Mouse (Mus musculus): ENCODE results near the gene Frmd6. TPM values are rescaled to one million over a fixed set of nuclear protein-coding genes. Genes with fewer than 3 reads are reported as not detected.

Gene Frmd6
- total RNA-seq, 2 experiments from 2014 or later = 17.6 to 18.4 TPM

DNA sequence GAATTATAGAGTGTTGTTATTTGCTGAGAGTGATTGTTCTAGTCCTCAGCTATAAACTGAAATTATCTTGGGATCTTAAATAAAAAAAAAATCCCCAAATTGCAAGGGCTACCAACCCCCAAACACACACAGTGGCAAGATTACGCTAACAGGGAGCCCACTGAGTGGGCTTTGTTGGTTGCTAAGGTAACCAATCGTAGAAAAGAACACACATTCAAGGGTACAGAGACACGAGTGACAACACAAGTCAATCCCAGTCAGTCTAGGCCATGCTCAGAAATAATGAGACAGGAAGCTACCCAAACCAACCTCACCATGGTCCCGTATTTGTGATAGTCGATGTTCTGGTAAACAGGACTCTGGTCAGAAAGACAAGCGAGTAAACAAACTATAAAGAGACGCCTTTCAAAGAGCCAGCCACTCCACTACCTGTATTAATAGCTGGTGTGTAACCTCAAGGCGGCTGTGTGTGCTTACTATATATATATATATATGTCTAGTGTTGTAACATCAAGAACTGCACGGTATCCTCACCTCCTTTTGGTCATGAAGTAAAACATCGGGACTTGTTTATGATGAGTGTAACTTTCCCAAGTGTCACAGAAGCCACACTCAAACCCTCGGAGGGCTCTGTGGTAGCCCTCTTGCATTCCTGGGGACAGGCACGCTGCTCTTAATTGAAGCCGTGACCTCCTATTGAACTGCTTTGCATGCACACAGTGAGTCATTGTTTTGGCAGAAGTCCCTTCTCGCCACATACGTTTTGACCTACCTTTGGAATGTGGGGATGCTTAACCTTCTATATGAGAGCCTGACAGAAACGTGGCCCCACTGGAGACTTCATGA, 30.5 kb upstream of the Frmd6 start:
- no peak for DNase-seq (ENCODE audit: low spot score in 2 of 2)
- Histone ChIP-seq H3K4me3 (no peak overlapping the region), H3K27ac (no peak overlapping the region)
- TF ChIP-seq CTCF (conservative IDR thresholded peaks at IDR 0.05) = no peak

DNA sequence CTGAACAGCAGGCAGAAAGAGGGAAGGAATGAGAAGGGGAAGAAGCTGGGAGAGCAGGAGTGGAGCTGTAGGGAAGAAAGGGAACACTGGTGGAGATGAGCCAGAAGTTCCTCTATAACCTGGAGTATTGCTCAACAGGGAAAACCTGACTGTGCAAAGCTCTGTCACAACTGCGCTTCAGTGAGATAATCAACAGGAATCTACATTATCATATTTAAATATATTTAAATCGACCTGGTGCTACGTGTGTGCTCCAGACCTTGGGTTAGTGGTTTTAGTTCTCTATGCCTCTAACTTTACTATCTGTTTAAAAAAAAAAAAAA, 30.0 kb upstream of the Frmd6 start:
- DNase-seq (ENCODE audit: low spot score in 2 of 2) = no peak
- TF ChIP-seq CTCF (conservative IDR thresholded peaks at IDR 0.05) = no peak

DNA sequence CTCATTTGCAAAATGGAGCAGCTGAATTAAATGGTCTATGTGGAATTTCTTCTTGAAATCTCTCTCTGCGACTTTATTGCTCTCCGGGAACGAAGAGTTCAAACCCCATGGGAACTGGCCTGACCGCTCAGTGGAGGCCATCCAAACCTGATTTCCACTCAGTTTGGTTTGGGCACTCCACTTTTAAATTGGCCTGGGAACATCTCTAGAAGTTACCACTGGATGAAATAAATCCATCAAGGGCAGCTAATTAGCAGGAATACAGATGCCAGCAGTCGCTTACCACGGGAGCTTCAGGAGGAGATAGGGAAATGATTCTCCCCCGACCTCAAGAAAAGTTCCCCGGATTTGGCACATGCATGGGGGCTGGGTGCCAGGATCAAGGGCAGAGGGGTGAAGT, 26.8 kb upstream of the Frmd6 start:
- Histone ChIP-seq H3K4me3 (no peak overlapping the region), H3K27ac (no peak overlapping the region)
- TF ChIP-seq CTCF (conservative IDR thresholded peaks at IDR 0.05) = no peak
- no peak for DNase-seq (ENCODE audit: low spot score in 2 of 2)

More for the DNA sequence above, 30.0 kb upstream of the Frmd6 start:
- Histone ChIP-seq H3K27ac (no peak overlapping the region), H3K4me3 (no peak overlapping the region)

DNA sequence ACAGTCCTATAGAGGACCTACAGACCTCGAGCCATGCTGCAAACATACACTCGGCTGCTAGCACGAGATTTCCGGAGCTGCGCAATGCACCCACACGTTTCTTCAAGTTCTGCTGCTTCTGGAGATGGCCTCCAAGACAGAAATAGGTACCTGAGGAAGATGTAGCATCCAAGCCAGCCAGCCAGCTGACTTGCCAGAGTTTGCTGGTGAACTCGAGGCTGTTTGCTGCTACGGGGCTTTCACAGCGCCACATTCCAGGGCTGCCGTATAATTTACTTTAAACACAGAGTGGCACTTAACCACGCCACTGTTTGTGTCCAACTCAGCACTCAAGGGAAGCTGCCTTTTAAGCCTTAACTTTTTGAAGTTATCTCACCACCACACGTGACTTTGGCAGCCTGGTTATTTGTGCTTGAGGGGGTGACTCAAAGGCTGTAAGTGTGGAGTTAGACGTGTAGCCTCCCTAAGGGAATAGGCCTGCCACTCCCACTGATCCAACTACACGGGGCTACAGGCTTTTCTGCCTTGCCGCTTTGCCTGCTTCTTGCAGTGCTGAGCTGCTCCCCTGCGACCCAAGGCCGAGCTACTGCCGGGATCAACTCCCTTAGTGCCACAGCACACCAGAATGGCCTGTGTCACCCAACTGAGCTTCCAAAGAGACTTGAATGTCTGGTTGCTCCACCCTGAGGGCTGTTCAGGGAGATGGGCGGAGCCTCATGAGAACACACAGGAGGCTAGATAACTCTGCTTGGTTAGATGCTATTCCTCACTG, 25.9 kb upstream of the Frmd6 start:
- TF ChIP-seq CTCF (conservative IDR thresholded peaks at IDR 0.05) = no peak
- no peak for DNase-seq (ENCODE audit: low spot score in 2 of 2)
- Histone ChIP-seq H3K27ac (no peak overlapping the region), H3K4me3 (no peak overlapping the region)

DNA sequence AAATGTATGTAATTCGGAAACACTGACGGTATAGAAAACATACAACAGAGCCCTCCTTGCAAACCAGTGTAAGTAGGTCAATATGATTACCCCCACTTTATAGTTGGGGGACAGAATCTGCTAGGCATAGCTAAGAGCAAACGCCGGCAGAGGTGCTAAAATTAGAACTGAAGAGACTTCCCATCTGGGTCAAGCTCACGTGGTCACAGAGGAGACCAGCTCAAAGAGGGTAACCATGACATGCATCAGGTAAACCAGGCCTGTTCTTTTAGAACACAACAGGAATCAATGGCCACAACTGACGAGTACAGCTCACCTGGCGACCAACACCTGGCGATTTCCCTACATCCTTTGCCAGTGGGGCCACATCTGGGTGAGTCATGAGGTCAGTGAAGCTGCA, 25.2 kb upstream of the Frmd6 start:
- no peak overlapping the region for H3K27ac ChIP-seq

DNA sequence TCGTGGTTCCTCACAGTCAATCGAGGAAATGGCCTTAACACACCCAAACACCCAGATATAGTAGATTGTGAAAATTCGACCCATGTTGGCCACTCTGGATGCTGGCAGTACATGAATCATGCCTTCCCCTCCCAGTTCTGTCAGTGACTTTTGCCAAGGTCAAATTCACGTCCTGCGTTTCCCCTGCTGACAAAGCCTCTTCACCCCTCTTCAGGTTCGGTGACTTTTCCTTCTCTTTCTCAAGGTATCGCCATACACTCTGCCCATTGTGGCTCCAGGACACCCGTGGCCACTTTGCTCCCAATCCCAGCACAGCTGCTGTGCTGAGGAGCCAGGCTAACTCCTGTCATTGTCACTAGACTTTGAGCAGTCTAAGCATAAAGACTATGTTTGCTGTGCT, 24.0 kb upstream of the Frmd6 start:
- no peak overlapping the region for H3K27ac ChIP-seq
- no peak for TF ChIP-seq CTCF (conservative IDR thresholded peaks at IDR 0.05)
- no peak for DNase-seq (ENCODE audit: low spot score in 2 of 2)
- H3K4me3 ChIP-seq = no peak overlapping the region

More for the DNA sequence above, 25.2 kb upstream of the Frmd6 start:
- H3K4me3 ChIP-seq = no peak overlapping the region
- TF ChIP-seq CTCF (conservative IDR thresholded peaks at IDR 0.05) = no peak
- no peak for DNase-seq (ENCODE audit: low spot score in 2 of 2)

DNA sequence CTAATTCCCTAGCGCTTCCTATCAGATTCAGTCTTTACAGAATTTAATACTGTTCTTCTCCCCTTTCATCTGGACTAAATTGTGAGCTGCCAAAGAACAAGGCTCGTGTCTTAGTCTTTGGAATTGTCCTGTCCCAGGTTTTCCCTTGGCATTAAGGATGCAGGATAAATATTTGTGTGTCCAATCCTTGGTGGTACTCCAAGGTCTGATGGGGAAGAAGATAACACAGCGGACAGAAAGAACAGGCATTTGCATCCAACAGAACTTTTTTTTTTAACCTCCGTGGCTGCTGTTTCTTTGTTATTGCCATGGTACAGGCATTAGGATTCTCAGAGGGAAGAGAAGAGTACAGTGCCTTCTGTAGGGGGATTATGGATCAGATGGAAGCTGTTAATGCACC, 21.8 kb upstream of the Frmd6 start:
- no peak for TF ChIP-seq CTCF (conservative IDR thresholded peaks at IDR 0.05)
- no peak overlapping the region for H3K27ac ChIP-seq
- no peak overlapping the region for H3K4me3 ChIP-seq
- no peak for DNase-seq (ENCODE audit: low spot score in 2 of 2)

DNA sequence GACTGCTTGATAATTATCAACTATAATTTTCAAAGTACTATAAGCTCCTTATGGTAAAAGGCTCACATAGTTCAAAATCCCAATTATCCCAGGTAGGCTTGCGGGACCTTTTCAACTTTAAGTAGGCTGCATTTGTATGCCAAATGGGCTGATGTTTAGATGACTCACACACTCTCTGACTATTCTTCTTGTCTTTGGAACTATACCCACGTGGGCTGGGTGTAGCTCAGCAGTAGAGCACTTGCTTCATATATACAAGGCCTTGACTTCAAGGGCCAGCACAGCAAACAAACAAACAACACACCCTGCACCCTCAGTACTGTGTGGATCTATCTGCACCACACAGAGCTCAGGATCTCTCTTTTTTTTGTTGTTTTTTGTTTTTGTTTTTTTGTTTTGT, 20.3 kb upstream of the Frmd6 start:
- DNase-seq (ENCODE audit: low spot score in 2 of 2) = no peak

DNA sequence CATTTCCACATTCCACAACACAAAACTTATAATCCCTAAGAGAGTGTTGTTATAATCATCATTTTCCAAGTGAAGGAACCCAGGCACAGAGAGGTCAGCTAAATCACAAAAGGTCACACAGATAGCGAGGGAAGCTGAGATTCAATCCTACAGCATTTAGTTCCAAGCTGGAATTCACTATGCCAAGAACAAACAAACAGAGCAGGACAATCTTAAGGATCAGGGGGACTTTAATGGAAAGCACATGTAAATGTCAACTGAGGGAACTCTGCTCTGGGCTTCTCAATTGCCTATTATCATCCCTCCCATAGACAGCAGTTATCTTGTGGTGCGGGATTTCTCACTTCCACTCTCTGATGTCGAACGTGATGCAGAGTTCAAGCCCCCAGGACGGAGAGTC, 17.8 kb upstream of the Frmd6 start:
- no peak for TF ChIP-seq CTCF (conservative IDR thresholded peaks at IDR 0.05)
- H3K27ac ChIP-seq = no peak overlapping the region
- H3K4me3 ChIP-seq = no peak overlapping the region
- DNase-seq (ENCODE audit: low spot score in 2 of 2) = no peak

More for the DNA sequence above, 20.3 kb upstream of the Frmd6 start:
- TF ChIP-seq CTCF (conservative IDR thresholded peaks at IDR 0.05) = no peak
- no peak overlapping the region for H3K27ac ChIP-seq
- H3K4me3 ChIP-seq = no peak overlapping the region

DNA sequence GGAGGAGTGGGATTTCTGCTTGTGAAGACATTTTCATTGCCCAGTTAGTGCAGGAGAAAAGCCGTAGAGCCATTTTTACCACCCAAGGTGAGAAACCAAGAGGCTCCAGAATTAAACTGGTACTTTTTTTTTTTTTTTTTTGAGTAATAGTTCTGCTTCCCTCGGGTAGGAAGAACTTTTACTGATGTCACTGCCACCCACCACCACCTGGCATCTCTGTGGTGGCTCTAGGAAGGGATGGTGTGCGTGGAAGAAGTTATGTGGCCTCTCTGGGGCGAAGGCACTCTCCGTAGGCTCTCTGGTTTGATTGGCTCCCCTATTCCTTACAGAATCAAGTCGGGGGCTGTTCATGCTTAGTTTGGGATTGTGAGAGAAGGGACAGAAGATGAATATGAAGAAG, 17.3 kb upstream of the Frmd6 start:
- DNase-seq (ENCODE audit: low spot score in 2 of 2) = no peak
- no peak overlapping the region for H3K4me3 ChIP-seq
- no peak for TF ChIP-seq CTCF (conservative IDR thresholded peaks at IDR 0.05)
- no peak overlapping the region for H3K27ac ChIP-seq

DNA sequence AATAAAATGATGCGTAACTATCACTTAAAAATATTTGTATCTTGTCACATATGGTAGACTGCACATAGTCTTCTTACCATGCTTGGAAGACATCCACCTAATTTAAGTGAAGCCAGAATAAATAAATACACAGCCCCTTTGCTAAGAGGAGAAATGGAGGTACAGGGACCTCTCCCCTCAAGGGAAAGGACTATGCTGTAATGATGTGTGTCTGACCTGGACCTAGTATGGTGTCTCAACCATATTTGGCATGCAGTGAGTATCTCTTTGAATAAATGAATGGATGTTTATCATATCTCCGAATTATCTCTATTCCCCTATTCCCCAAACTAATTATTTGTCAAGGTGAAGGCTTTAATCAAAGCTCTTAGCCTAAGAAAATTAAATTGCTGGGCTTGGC, 15.4 kb upstream of the Frmd6 start:
- H3K27ac ChIP-seq = no peak overlapping the region
- H3K4me3 ChIP-seq = no peak overlapping the region
- TF ChIP-seq CTCF (conservative IDR thresholded peaks at IDR 0.05) = no peak
- no peak for DNase-seq (ENCODE audit: low spot score in 2 of 2)

DNA sequence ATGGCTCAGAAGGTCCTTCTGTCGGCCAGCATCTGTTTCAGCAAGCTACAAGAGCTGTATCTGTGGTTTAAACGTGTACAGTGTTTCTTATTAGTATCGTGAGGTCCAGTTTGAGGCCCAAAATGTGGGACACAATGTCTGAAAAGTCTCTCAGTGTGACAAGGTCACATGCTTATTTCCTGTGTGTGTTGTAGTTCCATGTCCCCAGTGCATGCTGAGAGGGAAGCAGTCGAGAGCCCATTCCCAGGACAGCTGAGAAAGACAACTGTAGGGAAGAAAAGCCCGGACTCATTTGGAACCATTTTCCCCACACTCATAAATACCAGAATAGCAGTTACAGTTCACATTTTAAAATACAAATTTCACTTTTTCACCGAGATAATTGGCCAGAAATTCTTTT, 13.5 kb upstream of the Frmd6 start:
- H3K27ac ChIP-seq = peak overlapping the region; percentile 49; the same call in 1 of the 2 replicates
- TF ChIP-seq CTCF (conservative IDR thresholded peaks at IDR 0.05) = no peak
- no peak for DNase-seq (ENCODE audit: low spot score in 2 of 2)
- no peak overlapping the region for H3K4me3 ChIP-seq

DNA sequence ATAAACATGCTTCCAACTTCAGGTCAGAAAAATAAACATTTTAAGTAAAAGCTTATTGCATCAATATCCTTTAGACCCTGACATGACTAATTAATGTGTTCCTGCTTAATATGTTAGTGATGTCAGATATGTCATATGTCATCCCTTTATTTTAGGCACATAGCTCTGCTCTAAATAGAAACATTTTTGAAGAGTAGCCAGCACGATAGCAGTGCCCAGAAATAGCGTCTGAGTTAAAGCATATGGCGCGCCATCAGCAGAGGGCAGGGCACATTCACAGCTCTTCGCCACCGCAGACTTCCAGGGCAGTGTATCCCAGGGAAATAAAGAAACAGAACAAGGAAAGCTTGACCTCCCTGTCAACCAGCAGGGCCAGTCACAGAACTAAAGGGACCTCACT, 13.1 kb upstream of the Frmd6 start:
- 0 out of 2 replicates have a peak, but pooled peaks have one; percentile 6 for TF ChIP-seq CTCF (conservative IDR thresholded peaks at IDR 0.05)
- no peak overlapping the region for H3K4me3 ChIP-seq
- peak; percentile 24 to 35 for DNase-seq (ENCODE audit: low spot score in 2 of 2)
- peak overlapping the region; percentile 49; the same call in 1 of the 2 replicates for H3K27ac ChIP-seq
